Mouse (Mus musculus) R1 (cell line): ENCODE measurements around the gene Nedd9.

Experiments
- DNase-seq: peaks from one replicate; pipeline ENCODE4 v3.0.0-alpha.2; 2018; ENCODE audit warnings: low read depth, low spot score

Gene Nedd9

GRCm38 (mm10) chr13:41491981-41492702 lies 5.0 kb upstream of the Nedd9 start:
- no peak for DNase-seq

GRCm38 (mm10) chr13:41491522-41491921 lies 4.4 kb upstream of the Nedd9 start:
- no peak for DNase-seq

GRCm38 (mm10) chr13:41490282-41490681 lies 3.1 kb upstream of the Nedd9 start:
- DNase-seq, result no peak

GRCm38 (mm10) chr13:41489705-41490275 lies 2.6 kb upstream of the Nedd9 start:
- no peak for DNase-seq

GRCm38 (mm10) chr13:41487409-41487743 lies 214 bp upstream of the Nedd9 start:
- DNase-seq, result no peak

- no peak for DNase-seq
These were observed 3.2 kb downstream of the Nedd9 start for GRCm38 (mm10) chr13:41483966-41484365.

GRCm38 (mm10) chr13:41482408-41483011 lies 4.7 kb downstream of the Nedd9 start:
- no peak for DNase-seq

- DNase-seq, result no peak
These were observed 7.3 kb downstream of the Nedd9 start for GRCm38 (mm10) chr13:41479737-41480435.

- DNase-seq, result peak; percentile 85
These were observed 10.9 kb downstream of the Nedd9 start for GRCm38 (mm10) chr13:41476216-41476615.

- DNase-seq, result no peak
These were observed 12.8 kb downstream of the Nedd9 start for GRCm38 (mm10) chr13:41474365-41474764.

GRCm38 (mm10) chr13:41473504-41473903 lies 13.7 kb downstream of the Nedd9 start:
- no peak for DNase-seq

GRCm38 (mm10) chr13:41472878-41473424 lies 14.2 kb downstream of the Nedd9 start:
- DNase-seq, result no peak

- no peak for DNase-seq
These were observed 18.9 kb downstream of the Nedd9 start for GRCm38 (mm10) chr13:41468277-41468676.

- DNase-seq, result no peak
These were observed 20.1 kb downstream of the Nedd9 start for GRCm38 (mm10) chr13:41467036-41467435.

- DNase-seq, result no peak
These were observed 20.5 kb downstream of the Nedd9 start for GRCm38 (mm10) chr13:41466616-41467015.

GRCm38 (mm10) chr13:41466191-41466590 lies 21.0 kb downstream of the Nedd9 start:
- DNase-seq, result no peak

- DNase-seq, result no peak
These were observed 25.7 kb downstream of the Nedd9 start for GRCm38 (mm10) chr13:41461418-41461817.

GRCm38 (mm10) chr13:41459683-41460286 lies 27.4 kb downstream of the Nedd9 start:
- no peak for DNase-seq

- DNase-seq, result peak; percentile 89
These were observed 28.5 kb downstream of the Nedd9 start for GRCm38 (mm10) chr13:41458709-41459108.

- DNase-seq, result no peak
These were observed 29.3 kb downstream of the Nedd9 start for GRCm38 (mm10) chr13:41457798-41458390.

GRCm38 (mm10) chr13:41457030-41457797 lies 29.9 kb downstream of the Nedd9 start:
- peak; percentile 34 for DNase-seq
